Mouse (Mus musculus) frontal cortex, postnatal 36 days (tissue): ENCODE data around the gene Hoxa3.

ENCODE experiments used
- DNase-seq, 2 experiments: peaks; one replicate each; pipeline ENCODE4 v3.0.0; 2022; ENCODE audit warnings: low spot score in 2 of 2

The Hoxa3 gene

GRCm38 (mm10) chr6:52183311-52184080 lies 29.6 kb downstream of the Hoxa3 start:
- DNase-seq, result no peak

- no peak for DNase-seq
Measured at GRCm38 (mm10) chr6:52182793-52183192, 30.3 kb downstream of the Hoxa3 start.

- no peak for DNase-seq
Measured at GRCm38 (mm10) chr6:52182030-52182429, 31.1 kb downstream of the Hoxa3 start.

- DNase-seq, result no peak
Measured at GRCm38 (mm10) chr6:52180726-52181125, 32.4 kb downstream of the Hoxa3 start.

GRCm38 (mm10) chr6:52180213-52180710 lies 32.9 kb downstream of the Hoxa3 start:
- DNase-seq, result no peak

- DNase-seq, result no peak
Measured at GRCm38 (mm10) chr6:52179690-52180089, 33.4 kb downstream of the Hoxa3 start.

GRCm38 (mm10) chr6:52178918-52179665 lies 34.0 kb downstream of the Hoxa3 start:
- DNase-seq, result no peak

GRCm38 (mm10) chr6:52177806-52178205 lies 35.3 kb downstream of the Hoxa3 start:
- no peak for DNase-seq

- DNase-seq, result no peak
Measured at GRCm38 (mm10) chr6:52177061-52177735, 35.9 kb downstream of the Hoxa3 start, which contains the start of gene 5730596B20Rik. Gene 5730596B20Rik (plus strand): TSS chr6:52177498.

- no peak for DNase-seq
Measured at GRCm38 (mm10) chr6:52176391-52176790, 36.7 kb downstream of the Hoxa3 start.

GRCm38 (mm10) chr6:52175864-52176263 lies 37.3 kb downstream of the Hoxa3 start:
- DNase-seq, result no peak

GRCm38 (mm10) chr6:52174968-52175751 lies 38.0 kb downstream of the Hoxa3 start:
- DNase-seq, result no peak

- DNase-seq, result no peak
Measured at GRCm38 (mm10) chr6:52173648-52174047, 39.5 kb downstream of the Hoxa3 start.

GRCm38 (mm10) chr6:52172501-52172900 lies 40.6 kb downstream of the Hoxa3 start:
- DNase-seq, result no peak

GRCm38 (mm10) chr6:52171938-52172337 lies 41.2 kb downstream of the Hoxa3 start:
- no peak for DNase-seq

- DNase-seq, result no peak
Measured at GRCm38 (mm10) chr6:52171331-52171730, 41.8 kb downstream of the Hoxa3 start.

GRCm38 (mm10) chr6:52170898-52171223 lies 42.3 kb downstream of the Hoxa3 start:
- no peak for DNase-seq

- DNase-seq, result no peak
Measured at GRCm38 (mm10) chr6:52170166-52170897, 42.8 kb downstream of the Hoxa3 start.

- DNase-seq, result no peak
Measured at GRCm38 (mm10) chr6:52169499-52170165, 43.5 kb downstream of the Hoxa3 start.
